Mouse (Mus musculus): ENCODE measurements around the gene Krt90. TPM values are rescaled to one million over a fixed set of nuclear protein-coding genes. Genes with fewer than 3 reads are reported as not detected.

Krt90 gene
- not detected for total RNA-seq (2023)

GRCm38 (mm10) chr15:101562850-101563249 lies at the start of gene Krt90:
Gene Krt90 (minus strand): TSS chr15:101562950.

GRCm38 (mm10) chr15:101573796-101574345 lies 11.1 kb upstream of the Krt90 start, which contains the start of gene Krt75:
Gene Krt75 (minus strand): TSS chr15:101573904.

GRCm38 (mm10) chr15:101550567-101550966 lies 12.2 kb downstream of the Krt90 start, which contains the start of gene Krt82:
Gene Krt82 (minus strand): TSS chr15:101550667.

GRCm38 (mm10) chr15:101532720-101533119 lies 30.0 kb downstream of the Krt90 start, which contains the start of gene Krt84:
Gene Krt84 (minus strand): TSS chr15:101532820.

GRCm38 (mm10) chr15:101517161-101517560 lies 45.6 kb downstream of the Krt90 start, which contains the start of gene Gm49425:
Gene Gm49425 (minus strand): TSS chr15:101517261.

Other genes starting within 250 kb of the Krt90 start
- 1.3 TPM for gene Krt80, start 192.8 kb downstream of the Krt90 start, total RNA-seq (2023)
- not detected for gene Krt7, start 151.9 kb downstream of the Krt90 start, total RNA-seq (2023)
- gene Krt87, start 124.1 kb downstream of the Krt90 start, total RNA-seq (2023) = not detected
- gene Krt88, start 115.2 kb downstream of the Krt90 start, total RNA-seq (2023) = not detected
- gene Krt81, start 99.2 kb downstream of the Krt90 start, total RNA-seq (2023) = not detected
- not detected for gene Krt86, start 89.5 kb downstream of the Krt90 start, total RNA-seq (2023)
- not detected for gene Krt83, start 71.4 kb downstream of the Krt90 start, total RNA-seq (2023)
- gene Gm49425, start 45.7 kb downstream of the Krt90 start, total RNA-seq (2023) = not detected
- not detected for gene Krt84, start 30.1 kb downstream of the Krt90 start, total RNA-seq (2023)
- not detected for gene Krt82, start 12.3 kb downstream of the Krt90 start, total RNA-seq (2023)
- not detected for gene Krt75, start 11.0 kb upstream of the Krt90 start, total RNA-seq (2023)
- gene Gm5414, start 65.2 kb upstream of the Krt90 start, total RNA-seq (2023) = not detected
- not detected for gene Gm5478, start 84.4 kb upstream of the Krt90 start, total RNA-seq (2023)
- gene Krt6b, start 117.3 kb upstream of the Krt90 start, total RNA-seq (2023) = not detected
- gene Krt6a, start 131.4 kb upstream of the Krt90 start, total RNA-seq (2023) = not detected
- not detected for gene Krt5, start 149.9 kb upstream of the Krt90 start, total RNA-seq (2023)
- gene Krt71, start 180.2 kb upstream of the Krt90 start, total RNA-seq (2023) = not detected
- gene Krt72, start 223.5 kb upstream of the Krt90 start, total RNA-seq (2023) = not detected
- gene Krt73, start 239.4 kb upstream of the Krt90 start, total RNA-seq (2023) = not detected